Comparison of ENCODE assay signal across 14 mouse cellular contexts in the genomic region with DNA sequence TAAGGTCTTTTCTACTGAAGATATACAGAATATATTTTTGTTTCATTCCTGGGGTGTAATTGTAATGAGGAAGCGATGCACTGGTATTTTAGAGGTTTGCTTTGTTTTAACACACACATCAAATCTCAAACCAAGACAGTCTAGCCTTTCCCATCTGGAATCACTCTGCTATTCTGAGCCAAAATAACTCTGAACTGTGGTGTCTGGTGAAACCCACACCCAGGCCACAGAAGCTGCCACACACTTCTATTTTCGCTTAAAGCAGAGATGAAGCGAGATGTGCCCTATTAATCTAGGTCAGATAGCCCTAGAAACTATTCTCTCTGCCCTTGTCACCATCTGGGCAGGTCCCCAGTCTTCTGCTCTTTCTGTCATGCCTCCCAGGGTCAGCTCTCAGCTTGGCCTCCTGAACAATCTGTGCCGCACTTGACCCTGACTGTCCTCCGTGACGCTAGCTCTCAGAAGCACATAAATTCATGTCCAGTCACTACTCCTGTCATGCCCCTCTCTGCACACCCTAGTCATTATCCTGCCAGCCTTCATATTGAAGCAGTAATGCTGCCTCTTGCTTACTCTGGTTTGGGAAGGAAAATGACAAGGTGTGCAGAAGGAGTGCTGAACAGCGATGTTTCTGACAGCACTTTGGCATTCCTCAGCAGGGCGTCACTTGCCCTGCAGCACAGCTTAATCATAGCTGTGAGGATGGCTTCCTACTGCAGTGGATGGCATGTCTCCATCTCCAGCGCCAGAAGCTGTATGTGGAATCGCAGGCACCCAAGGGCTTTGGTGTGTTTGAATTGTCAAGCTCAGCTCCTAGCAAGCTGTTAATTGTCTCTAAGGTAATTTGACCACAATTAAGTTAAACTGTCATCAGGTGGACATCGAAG. TPM values are rescaled to one million over a fixed set of nuclear protein-coding genes. Genes with fewer than 3 reads are reported as not detected.
A peak's percentile ranks its signal among the peaks of the same experiment; 100 is the strongest.
DNase-seq lines count a peak whose midpoint lies in the region; ATAC-seq lines count a peak whose summit lies in the region.
"Had no signal": no experiment of that assay in that cellular context is flagged by ENCODE, and none has a peak within 500 bp of the region (broad histone marks: within the 10 kb centered on the region; RNA-seq: fewer than 3 reads in every experiment).

No protein-coding gene starts in this region.

- H3K27ac ChIP-seq in heart, embryonic 14.5 days (replicated peaks in 1 of 2; ENCODE audit: control insufficient read depth in 1 of 2, insufficient read depth in 1 of 2, low read depth in 2 of 2, low read length in 2 of 2) = peak overlapping the region in 1 of 2 experiments; percentile 11; a peak in 1 of 4 replicates
- H3K27ac ChIP-seq: lung, embryonic 15.5 days; midbrain, embryonic 12.5 days; neural tube, embryonic 13.5 days had no signal

- WGBS in heart, embryonic 14.5 days = 50% methylated on average over 11 of the region's 11 CpGs

- no peak overlapping the region for H3K9ac ChIP-seq in heart, embryonic 14.5 days (ENCODE audit: low read length)
- H3K9ac ChIP-seq: lung, embryonic 15.5 days; midbrain, embryonic 12.5 days; neural tube, embryonic 13.5 days had no signal

- H3K4me1 ChIP-seq in heart, embryonic 14.5 days (ENCODE audit: control insufficient read depth in 2 of 2, insufficient read depth in 2 of 2, low read length in 2 of 2) = peaks cover 6 to 11% of the 10 kb centered on the region in 2 experiments; a peak in 3 of 4 replicates
- H3K4me1 ChIP-seq: lung, embryonic 15.5 days; midbrain, embryonic 12.5 days had no signal

- no peak for ATAC-seq in heart, embryonic 14.5 days (ENCODE audit: insufficient number of reproducible peaks, insufficient read depth, low FRiP score, low read depth)
- no peak for ATAC-seq in frontal cortex, adult (ENCODE audit: low TSS enrichment)
- ATAC-seq in activated CD4-positive, CD25-positive, alpha-beta regulatory T cell, adult 4 months = no peak
- ATAC-seq: CD4-positive, CD25-positive, alpha-beta regulatory T cell, adult 4 months; intestine, postnatal 0 days had no signal

- H3K9me3 ChIP-seq in heart, embryonic 14.5 days (ENCODE audit: control insufficient read depth, low read length) = no peaks in the 10 kb centered on the region
- H3K9me3 ChIP-seq: lung, embryonic 15.5 days; midbrain, embryonic 12.5 days; neural tube, embryonic 13.5 days had no signal

- no peak for DNase-seq in heart, adult 8-10 months (ENCODE audit: low spot score)
- DNase-seq in adrenal gland, adult (ENCODE audit: inconsistent age in 2 of 2, low spot score in 1 of 2) = peak; percentile 76 to 78
- peak; percentile 28 for DNase-seq in adrenal gland, postnatal 25 days
- peak; percentile 50 to 53 for DNase-seq in cerebellum, postnatal 25 days
- DNase-seq in layer of hippocampus, adult 9-10 months (ENCODE audit: low spot score) = no peak
- DNase-seq: thymus, postnatal 25 days had no signal

- H3K4me2 ChIP-seq in heart, embryonic 14.5 days (ENCODE audit: low read length) = 0 out of 2 replicates have a peak overlapping the region, but pooled peaks have one; percentile 4
- H3K4me2 ChIP-seq: lung, embryonic 15.5 days; midbrain, embryonic 12.5 days; neural tube, embryonic 13.5 days had no signal

- H3K27me3 ChIP-seq in heart, embryonic 14.5 days (ENCODE audit: control insufficient read depth, insufficient read depth, low read length) = no peaks in the 10 kb centered on the region
- H3K27me3 ChIP-seq: lung, embryonic 15.5 days; midbrain, embryonic 12.5 days; neural tube, embryonic 13.5 days had no signal

- no peak overlapping the region for H3K4me3 ChIP-seq in heart, embryonic 14.5 days (ENCODE audit: control insufficient read depth in 1 of 2, insufficient read depth in 1 of 2, low read depth in 1 of 2, low read length in 2 of 2)
- H3K4me3 ChIP-seq: lung, embryonic 15.5 days; midbrain, embryonic 12.5 days; neural tube, embryonic 13.5 days had no signal

- H3K36me3 ChIP-seq in heart, embryonic 14.5 days (ENCODE audit: control insufficient read depth, insufficient read depth, low read length) = no peaks in the 10 kb centered on the region
- H3K36me3 ChIP-seq: lung, embryonic 15.5 days; midbrain, embryonic 12.5 days; neural tube, embryonic 13.5 days had no signal

RNA-seq across cellular contexts. Expression of gene Snx19, which starts 57.1 kb away (rescaled TPM):
- 17.0 and 19.3 TPM in 2 replicates for polyA plus RNA-seq in heart, embryonic 14.5 days (2014; fragmentation: Nextera tagmentation; extraction: Ambion mirVana)
- total RNA-seq in heart, adult 8-10 months (2022) = 10 to 100 TPM; 25.0 to 30.9 (median 27.3) TPM
- 29.1 and 36.3 TPM in 2 replicates for total RNA-seq in adrenal gland, postnatal 25 days (2021)
- polyA plus RNA-seq in activated CD4-positive, CD25-positive, alpha-beta regulatory T cell, adult 4 months (2017; shearing (Covaris generic)) = 10 to 100 TPM; 11.7 to 13.9 TPM

Comparison
In these comparisons a context has a peak if more than half of its experiments do, and no peak if none do; other contexts are left out.
1. DNase-seq: peak in adrenal gland, adult (2 of 2), adrenal gland, postnatal 25 days (single experiment) and cerebellum, postnatal 25 days (2 of 2); none in heart, adult 8-10 months (single experiment) and layer of hippocampus, adult 9-10 months (single experiment).